Mouse (Mus musculus) MEL (cell line): ENCODE results near the gene Dctd. TPM values are rescaled to one million over a fixed set of nuclear protein-coding genes. Genes with fewer than 3 reads are reported as not detected.

Experiments
- DNase-seq: peaks from one replicate; pipeline ENCODE4 v3.0.0; 2011; ENCODE audit warnings: low read depth, low spot score
- H3K27ac ChIP-seq: 2 replicates; pipeline ENCODE4 v1.5.1; 2012; ENCODE audit warnings: low read depth, mild to moderate bottlenecking, control low read depth, low read length, moderate library complexity; ENCODE audit not compliant: control insufficient read depth
- H3K27me3 ChIP-seq, 2 experiments: fragments of 150-350 bp in 1 of 2; sonication (generic) in 1 of 2; 2 replicates each; pipeline ENCODE4 v1.6.1; 2012; ENCODE audit warnings: low read length in 2 of 2, mild to moderate bottlenecking in 2 of 2, improper control_type of control experiment in 1 of 2, moderate library complexity in 1 of 2; ENCODE audit not compliant: insufficient read depth in 2 of 2, control insufficient read depth in 1 of 2
- H3K36me3 ChIP-seq, 2 experiments: 2 replicates each; pipeline ENCODE4 v1.6.1; 2012 to 2014; ENCODE audit warnings: low read length in 2 of 2, improper control_type of control experiment in 1 of 2, inconsistent platforms in 1 of 2, mild to moderate bottlenecking in 1 of 2; ENCODE audit not compliant: insufficient read depth in 2 of 2, control insufficient read depth in 1 of 2
- H3K4me1 ChIP-seq, 2 experiments: fragments of 150-350 bp in 1 of 2; sonication (generic) in 1 of 2; 2 replicates each; pipeline ENCODE4 v1.6.1; 2012; ENCODE audit warnings: low read length in 2 of 2, improper control_type of control experiment in 1 of 2, mild to moderate bottlenecking in 1 of 2; ENCODE audit not compliant: insufficient read depth in 2 of 2, control insufficient read depth in 1 of 2
- H3K4me3 ChIP-seq, 2 experiments: fragments of 150-350 bp in 1 of 2; sonication (generic) in 1 of 2; 2 replicates each; pipeline ENCODE4 v1.5.1; 2012; ENCODE audit warnings: low read depth in 2 of 2, low read length in 2 of 2, mild to moderate bottlenecking in 2 of 2, moderate library complexity in 2 of 2, control low read depth in 1 of 2, improper control_type of control experiment in 1 of 2; ENCODE audit not compliant: control insufficient read depth in 1 of 2, insufficient read depth in 1 of 2
- H3K79me2 ChIP-seq: 2 replicates; pipeline ENCODE4 v1.6.1; 2012; ENCODE audit warnings: mild to moderate bottlenecking, low read length, moderate library complexity; ENCODE audit not compliant: control insufficient read depth, poor library complexity, insufficient read depth
- H3K9ac ChIP-seq: 2 replicates; pipeline ENCODE4 v1.6.1; 2012; ENCODE audit warnings: low read depth, mild to moderate bottlenecking, control low read depth, low read length, moderate library complexity; ENCODE audit not compliant: control insufficient read depth, poor library complexity, severe bottlenecking
- H3K9me3 ChIP-seq: fragments of 150-350 bp; sonication (generic); replicated peaks from 2 replicates; pipeline ENCODE4 v1.6.1; 2012; ENCODE audit warnings: mild to moderate bottlenecking, low read length, improper control_type of control experiment, moderate library complexity; ENCODE audit not compliant: insufficient read depth
- BHLHE40 ChIP-seq: IDR thresholded peaks from 2 replicates; pipeline ENCODE4 v1.6.1; 2012; ENCODE audit warnings: low read depth, mild to moderate bottlenecking, inconsistent platforms, low read length, improper control_type of control experiment, borderline replicate concordance
- CHD2 ChIP-seq: IDR thresholded peaks from 2 replicates; pipeline ENCODE4 v1.6.1; 2011; ENCODE audit warnings: low read length, improper control_type of control experiment
- E2F4 ChIP-seq: IDR thresholded peaks from 2 replicates; pipeline ENCODE4 v1.6.1; 2011; ENCODE audit warnings: low read depth, low read length, improper control_type of control experiment, borderline replicate concordance
- EP300 ChIP-seq, 2 experiments: IDR thresholded peaks; 2 replicates each; pipeline ENCODE4 v1.6.1; 2011; ENCODE audit warnings: improper control_type of control experiment in 2 of 2, low read length in 2 of 2, low read depth in 1 of 2, mild to moderate bottlenecking in 1 of 2
- ETS1 ChIP-seq: IDR thresholded peaks from 2 replicates; pipeline ENCODE4 v1.6.1; 2012; ENCODE audit warnings: low read depth, mild to moderate bottlenecking, inconsistent platforms, low read length, improper control_type of control experiment, moderate library complexity
- GATA1 ChIP-seq: IDR thresholded peaks from 2 replicates; pipeline ENCODE4 v1.6.1; 2011; ENCODE audit warnings: low read depth, low read length, improper control_type of control experiment
- JUND ChIP-seq: IDR thresholded peaks from 2 replicates; pipeline ENCODE4 v1.6.1; 2011; ENCODE audit warnings: low read depth, mild to moderate bottlenecking, improper control_type of control experiment, low read length
- KAT2A ChIP-seq: conservative IDR thresholded peaks from 2 replicates; pipeline ENCODE4 v1.6.1; 2012; ENCODE audit warnings: low read depth, low read length, improper control_type of control experiment, inconsistent platforms
- MAX ChIP-seq: IDR thresholded peaks from 2 replicates; pipeline ENCODE4 v1.6.1; 2011; ENCODE audit warnings: low read length, improper control_type of control experiment
- MEF2A ChIP-seq: IDR thresholded peaks from 2 replicates; pipeline ENCODE4 v1.6.1; 2014; ENCODE audit warnings: low read depth, mild to moderate bottlenecking, inconsistent platforms, low read length, improper control_type of control experiment; ENCODE audit not compliant: poor library complexity, insufficient replicate concordance, severe bottlenecking; ENCODE audit errors: extremely low read depth
- RAD21 ChIP-seq: IDR thresholded peaks from 2 replicates; pipeline ENCODE4 v1.6.1; 2011; ENCODE audit warnings: mild to moderate bottlenecking, low read depth, low read length, improper control_type of control experiment
- TAL1 ChIP-seq: IDR thresholded peaks from 2 replicates; pipeline ENCODE4 v1.6.1; 2012; ENCODE audit warnings: mild to moderate bottlenecking, inconsistent platforms, low read length, moderate library complexity, mixed read lengths
- ZC3H11A ChIP-seq: IDR thresholded peaks from 2 replicates; pipeline ENCODE4 v1.6.1; 2012; ENCODE audit warnings: low read depth, mild to moderate bottlenecking, inconsistent platforms, low read length, improper control_type of control experiment
- ZMIZ1 ChIP-seq: IDR thresholded peaks from 2 replicates; pipeline ENCODE4 v1.6.1; 2012; ENCODE audit warnings: low read depth, mild to moderate bottlenecking, inconsistent platforms, low read length, improper control_type of control experiment, moderate library complexity
- polyA plus RNA-seq, 2 experiments: library from polyadenylated mRNA; stranded (reverse) in 1 of 2; unstranded in 1 of 2; fragments of >175 nt in 1 of 2; fragments of >200 nt in 1 of 2; gene quantifications; 2 replicates each; pipeline versions ENCODE4 v1.2.1 to v1.2.4; 2012; ENCODE audit warnings: low replicate concordance in 2 of 2, low read depth in 1 of 2; ENCODE audit not compliant: insufficient read length in 2 of 2, insufficient read depth in 1 of 2, missing spikeins in 1 of 2
- total RNA-seq: library from RNA; depleted of rRNA; stranded (reverse); fragments of 300-350 nt; gene quantifications from 2 replicates; pipeline ENCODE4 v1.2.3, GENCODE M21; 2012

The Dctd gene
- total and polyA plus RNA-seq, 3 experiments, result 59.5 to 79.9 (median 78.0) TPM

GRCm38 (mm10) chr8:48097131-48097794 lies 1.6 kb upstream of the Dctd start:
- no peaks in the 10 kb centered on the region for H3K4me1 ChIP-seq
- TF ChIP-seq ETS1 (no peak), RAD21 (no peak), ZMIZ1 (no peak), EP300 (IDR thresholded peaks at IDR 0.05; ENCODE audit: low read depth in 1 of 2, low read length in 2 of 2) (no peak), ZC3H11A (no peak), E2F4 (no peak), CHD2 (no peak), MAX (no peak)
- H3K9me3 ChIP-seq, result no peaks in the 10 kb centered on the region
- H3K27ac ChIP-seq, result no peak overlapping the region
- H3K9ac ChIP-seq, result no peak overlapping the region
- DNase-seq, result no peak
- H3K4me3 ChIP-seq, result no peak overlapping the region
- no peaks in the 10 kb centered on the region for H3K79me2 ChIP-seq
- no peaks in the 10 kb centered on the region for H3K36me3 ChIP-seq
- no peaks in the 10 kb centered on the region for H3K27me3 ChIP-seq

- H3K27ac ChIP-seq, result no peak overlapping the region
- H3K36me3 ChIP-seq, result no peaks in the 10 kb centered on the region
- H3K4me1 ChIP-seq, result no peaks in the 10 kb centered on the region
- H3K79me2 ChIP-seq, result no peaks in the 10 kb centered on the region
- TF ChIP-seq JUND, result no peak
- no peak for TF ChIP-seq KAT2A
- DNase-seq, result no peak
- no peaks in the 10 kb centered on the region for H3K9me3 ChIP-seq
- no peaks in the 10 kb centered on the region for H3K27me3 ChIP-seq
- no peak overlapping the region for H3K4me3 ChIP-seq
- no peak overlapping the region for H3K9ac ChIP-seq
These were observed 732 bp upstream of the Dctd start for GRCm38 (mm10) chr8:48098081-48098639.

DNA sequence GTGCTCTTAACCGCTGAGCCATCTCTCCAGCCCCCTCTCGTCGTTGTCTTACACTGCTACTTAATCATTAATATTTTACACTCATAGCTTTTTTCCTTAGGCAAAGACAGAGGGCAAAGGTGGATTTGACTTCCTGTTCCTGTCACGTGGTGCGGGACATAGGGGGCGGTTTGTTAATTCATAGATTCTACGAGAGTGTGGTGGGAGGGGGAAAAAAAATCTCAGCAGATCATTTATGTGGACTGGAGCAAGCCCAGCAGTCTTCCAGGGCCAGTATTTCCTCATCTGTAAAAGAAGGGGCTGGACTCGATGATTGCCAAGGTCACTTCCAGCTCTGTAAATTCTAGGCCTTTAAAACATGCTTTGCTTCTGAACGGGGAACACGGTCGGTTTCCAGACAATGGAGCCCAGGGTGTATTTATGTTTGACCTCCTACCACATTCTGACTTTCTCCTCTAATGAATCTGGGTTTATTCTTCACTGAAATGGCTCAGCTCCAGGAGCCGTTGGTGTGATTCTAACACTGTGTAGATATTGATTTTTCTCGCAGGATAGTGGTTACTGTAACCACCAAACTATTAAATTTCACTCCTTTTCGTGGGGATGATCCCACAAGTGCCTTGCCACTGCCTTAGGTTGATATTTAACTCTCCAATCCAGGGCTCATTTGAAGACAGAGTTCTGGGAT lies 1.4 kb downstream of the Dctd start:
- H3K4me1 ChIP-seq, result no peaks in the 10 kb centered on the region
- H3K27me3 ChIP-seq, result no peaks in the 10 kb centered on the region
- no peak for TF ChIP-seq GATA1
- no peak for TF ChIP-seq MEF2A
- no peak for TF ChIP-seq BHLHE40
- no peak for TF ChIP-seq E2F4
- no peak for TF ChIP-seq MAX
- TF ChIP-seq TAL1, result no peak
- no peaks in the 10 kb centered on the region for H3K36me3 ChIP-seq
- H3K79me2 ChIP-seq, result no peaks in the 10 kb centered on the region
- no peak overlapping the region for H3K4me3 ChIP-seq
- no peaks in the 10 kb centered on the region for H3K9me3 ChIP-seq
- H3K9ac ChIP-seq, result no peak overlapping the region
- no peak overlapping the region for H3K27ac ChIP-seq
- DNase-seq, result no peak
